Mouse (Mus musculus): Measurements from ENCODE around the gene Arih1. TPM values are rescaled to one million over a fixed set of nuclear protein-coding genes. Genes with fewer than 3 reads are reported as not detected.

Arih1 gene
- polyA plus RNA-seq (2016; fragmentation: Nextera tagmentation; extraction: Ambion mirVana): 16.4 and 22.2 TPM in 2 replicates

DNA sequence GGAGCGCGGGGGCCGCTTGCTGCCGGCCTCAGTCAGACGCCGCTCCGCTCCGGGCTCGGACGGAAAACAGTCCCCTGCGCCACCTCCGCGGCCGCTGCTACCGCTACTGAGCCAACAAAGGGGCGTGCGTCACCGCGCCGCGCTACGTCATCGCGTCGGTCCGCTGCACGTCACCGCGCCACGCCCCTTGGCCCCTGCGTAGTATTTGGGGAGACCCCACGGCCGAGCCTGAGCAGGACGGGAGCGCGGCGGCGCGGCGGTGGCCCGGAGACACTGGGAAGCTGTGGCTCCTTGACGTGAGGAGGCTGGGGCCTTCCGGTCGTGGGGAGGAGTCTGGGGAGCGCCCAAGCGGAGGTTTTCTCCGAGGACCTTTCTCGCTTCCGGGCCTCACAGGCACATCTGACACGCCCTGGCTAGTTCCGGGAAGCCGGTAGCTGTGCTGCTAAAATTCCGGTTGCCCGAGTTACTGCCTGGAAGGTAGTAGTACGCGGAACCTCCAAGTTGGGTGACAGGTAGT lies at the start of gene Arih1:
Gene Arih1 (minus strand): TSS at position 70 of the 517 bp plus-strand sequence.
- Histone ChIP-seq H3K4me1 (peaks cover 14% of the 10 kb centered on the region; the same call in 1 of the 2 replicates), H3K9me3 (no peaks in the 10 kb centered on the region), H3K36me3 (no peaks in the 10 kb centered on the region), H3K4me3 (peak within 1 kb of the TSS; percentile 97), H3K27me3 (ENCODE audit: insufficient read depth, poor library complexity, severe bottlenecking) (no peaks in the 10 kb centered on the region), H3K27ac (peak within 1 kb of the TSS; percentile 100)
- peak; percentile 99 for DNase-seq (ENCODE audit: low spot score)
- WGBS: under 1% methylated on average over 56 of the region's 56 CpGs

DNA sequence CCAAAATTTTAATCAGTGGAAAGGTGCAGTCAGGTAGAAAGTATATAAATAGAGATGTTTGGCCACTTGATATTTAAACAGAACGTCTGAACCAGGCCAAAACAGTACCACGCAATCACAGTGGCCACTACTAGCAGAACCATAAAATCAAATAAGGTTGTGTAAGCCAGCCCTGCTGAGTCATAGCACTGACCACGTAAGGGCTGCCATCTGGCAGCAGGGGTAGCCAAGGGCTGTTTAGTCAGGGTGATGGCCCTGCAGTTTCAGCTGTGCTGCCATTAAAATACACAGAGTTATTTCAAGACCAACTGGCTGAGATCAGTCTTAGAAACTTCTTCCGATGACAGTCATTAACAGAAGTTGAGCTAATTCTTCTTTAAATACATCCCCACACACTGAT lies 47.5 kb upstream of the Arih1 start:
- Histone ChIP-seq H3K36me3 (no peaks in the 10 kb centered on the region), H3K4me1 (0 out of 2 replicates have a peak, but pooled peaks cover under 1% of the 10 kb centered on the region), H3K27ac (no peak overlapping the region), H3K9me3 (no peaks in the 10 kb centered on the region), H3K27me3 (ENCODE audit: insufficient read depth, poor library complexity, severe bottlenecking) (no peaks in the 10 kb centered on the region), H3K4me3 (no peak overlapping the region)
- DNase-seq (ENCODE audit: low spot score): no peak
- WGBS: 73% methylated on average over 4 of the region's 4 CpGs

DNA sequence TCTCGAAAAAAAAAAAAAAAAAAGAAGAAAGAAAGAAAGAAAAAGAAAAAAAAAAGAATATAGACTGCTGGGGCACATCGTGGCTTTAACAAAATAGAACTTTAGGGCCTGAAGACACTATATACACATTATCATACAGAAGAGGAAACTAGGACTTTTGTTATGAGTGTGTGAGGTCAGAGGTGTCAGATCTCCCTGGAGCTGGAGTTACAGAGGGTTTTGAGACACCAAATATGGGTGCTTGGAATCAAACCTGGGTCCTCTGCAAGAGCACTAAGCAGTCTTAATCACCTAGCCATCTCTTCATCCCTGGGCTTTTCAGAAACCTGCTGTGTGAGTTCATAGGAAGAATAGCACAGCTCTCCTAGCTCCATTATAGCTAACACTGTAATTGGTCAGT lies 47.0 kb upstream of the Arih1 start:
- Histone ChIP-seq H3K36me3 (no peaks in the 10 kb centered on the region), H3K27me3 (ENCODE audit: insufficient read depth, poor library complexity, severe bottlenecking) (no peaks in the 10 kb centered on the region), H3K27ac (no peak overlapping the region), H3K4me3 (no peak overlapping the region), H3K4me1 (no peaks in the 10 kb centered on the region), H3K9me3 (no peaks in the 10 kb centered on the region)
- WGBS: 72% methylated on average over 2 of the region's 2 CpGs
- DNase-seq (ENCODE audit: low spot score): no peak

DNA sequence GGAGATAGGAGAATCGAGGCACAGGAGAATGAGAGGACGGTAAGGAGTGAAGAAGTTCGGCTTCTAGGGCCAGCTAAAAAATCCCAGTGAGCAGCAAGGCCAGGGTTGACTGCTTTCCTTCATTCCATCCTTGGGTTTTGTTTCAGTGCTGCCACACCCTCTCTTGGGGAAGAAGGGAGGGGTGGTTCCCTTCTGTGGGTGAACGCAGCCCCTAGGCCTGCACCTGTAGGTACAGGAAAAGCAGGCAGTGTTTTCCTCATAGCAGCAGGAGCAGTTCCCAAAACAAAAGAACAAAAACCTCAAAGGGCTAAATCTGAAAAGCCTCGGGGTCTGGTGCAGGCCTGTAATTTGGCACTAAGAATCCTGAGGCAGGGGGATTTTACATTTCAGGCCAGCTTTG lies 45.2 kb upstream of the Arih1 start:
- 50% methylated on average over 5 of the region's 5 CpGs for WGBS
- Histone ChIP-seq H3K27me3 (ENCODE audit: insufficient read depth, poor library complexity, severe bottlenecking) (no peaks in the 10 kb centered on the region), H3K4me1 (no peaks in the 10 kb centered on the region), H3K4me3 (no peak overlapping the region), H3K9me3 (no peaks in the 10 kb centered on the region), H3K27ac (no peak overlapping the region), H3K36me3 (no peaks in the 10 kb centered on the region)
- no peak for DNase-seq (ENCODE audit: low spot score)

DNA sequence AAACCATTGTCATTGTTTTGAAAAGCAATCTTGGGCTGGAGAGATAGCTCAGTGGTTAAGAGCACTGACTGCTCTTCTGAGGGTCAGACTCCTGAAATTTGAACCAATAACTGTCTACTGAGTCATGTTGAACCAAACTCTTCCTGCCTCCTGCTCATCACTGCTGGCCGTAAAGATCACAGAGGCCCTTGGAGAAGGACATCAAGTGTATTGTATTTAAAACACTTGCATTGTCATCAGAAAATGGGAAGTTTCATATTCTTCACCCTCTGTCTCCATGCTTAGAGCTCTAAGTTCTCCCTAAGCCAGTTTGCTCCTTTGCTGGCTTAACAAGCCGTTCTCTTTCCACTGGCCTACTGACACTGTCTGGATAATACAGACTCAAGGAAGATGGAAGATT lies 41.9 kb upstream of the Arih1 start:
- H3K4me3 ChIP-seq: no peak overlapping the region
- WGBS: 92% methylated on average over 2 of the region's 2 CpGs
- H3K36me3 ChIP-seq: no peaks in the 10 kb centered on the region
- H3K27ac ChIP-seq: no peak overlapping the region
- no peaks in the 10 kb centered on the region for H3K9me3 ChIP-seq
- H3K4me1 ChIP-seq: no peaks in the 10 kb centered on the region
- no peak for DNase-seq (ENCODE audit: low spot score)
- no peaks in the 10 kb centered on the region for H3K27me3 ChIP-seq (ENCODE audit: insufficient read depth, poor library complexity, severe bottlenecking)

DNA sequence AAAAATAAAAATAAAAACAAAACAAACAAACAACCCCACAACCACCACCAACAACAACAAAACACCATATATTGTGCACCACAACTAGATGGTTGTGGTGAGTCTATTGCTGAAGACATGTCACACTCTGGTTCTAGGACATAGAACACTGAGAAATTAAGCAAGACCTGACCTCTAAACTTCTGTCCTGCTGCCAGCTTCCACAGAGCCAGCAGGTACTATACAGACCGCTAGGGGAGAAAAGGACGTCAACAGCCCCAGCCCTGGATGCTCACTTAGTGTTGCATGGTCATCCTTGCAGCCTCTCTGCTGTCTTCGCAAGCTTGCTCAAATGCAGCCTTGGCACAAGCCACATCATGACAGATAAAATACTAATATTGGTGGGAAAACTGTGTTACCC lies 41.2 kb upstream of the Arih1 start:
- no peak for DNase-seq (ENCODE audit: low spot score)
- Histone ChIP-seq H3K9me3 (no peaks in the 10 kb centered on the region), H3K4me3 (no peak overlapping the region), H3K27ac (no peak overlapping the region), H3K4me1 (peaks cover 4% of the 10 kb centered on the region; the same call in 1 of the 2 replicates), H3K36me3 (no peaks in the 10 kb centered on the region), H3K27me3 (ENCODE audit: insufficient read depth, poor library complexity, severe bottlenecking) (no peaks in the 10 kb centered on the region)
- WGBS: 81% methylated on average over 3 of the region's 3 CpGs

DNA sequence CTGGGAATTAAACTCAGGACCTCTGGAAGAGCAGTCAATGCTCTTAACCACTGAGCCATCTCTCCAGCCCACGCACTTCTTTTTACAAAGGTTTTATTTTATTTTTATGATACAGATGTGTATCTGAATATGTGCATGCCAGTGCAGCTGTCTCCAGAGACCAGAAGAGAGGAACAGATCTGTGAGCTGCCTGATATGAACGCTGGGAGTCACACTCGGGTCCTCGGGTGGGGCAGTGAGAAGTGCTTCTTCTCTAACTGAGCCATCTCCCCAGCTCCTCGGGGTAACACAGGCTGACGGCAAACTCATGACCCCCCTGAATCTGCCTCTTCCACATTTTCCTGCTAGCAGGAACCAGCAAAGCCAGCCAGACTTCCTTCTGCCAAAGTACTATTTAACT lies 40.3 kb upstream of the Arih1 start:
- no peaks in the 10 kb centered on the region for H3K36me3 ChIP-seq
- H3K27me3 ChIP-seq (ENCODE audit: insufficient read depth, poor library complexity, severe bottlenecking): no peaks in the 10 kb centered on the region
- H3K27ac ChIP-seq: no peak overlapping the region
- WGBS: 76% methylated on average over 6 of the region's 6 CpGs
- no peak overlapping the region for H3K4me3 ChIP-seq
- H3K9me3 ChIP-seq: no peaks in the 10 kb centered on the region
- no peak for DNase-seq (ENCODE audit: low spot score)
- H3K4me1 ChIP-seq: peaks cover 4% of the 10 kb centered on the region; the same call in 1 of the 2 replicates

DNA sequence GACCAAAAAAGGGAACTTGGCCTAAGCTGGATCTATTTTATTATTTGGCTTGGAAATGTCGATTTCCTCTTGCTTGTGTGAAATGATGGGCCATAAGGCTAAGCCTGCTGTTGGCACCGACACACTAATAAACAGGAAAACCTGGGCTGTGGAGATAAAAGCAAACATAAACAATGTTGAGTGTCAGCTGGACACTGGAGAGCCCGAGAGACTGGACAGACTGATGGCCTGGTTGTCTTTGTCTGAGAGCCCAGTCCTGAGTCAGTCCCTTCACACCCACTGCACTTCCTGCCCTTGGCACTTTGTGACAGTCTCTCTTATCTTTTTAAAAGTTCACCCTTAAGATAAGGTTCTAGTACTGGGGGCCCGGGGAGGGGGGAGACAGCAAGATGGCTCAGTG lies 36.5 kb upstream of the Arih1 start:
- DNase-seq (ENCODE audit: low spot score): no peak
- WGBS: 27% methylated on average over 4 of the region's 4 CpGs
- H3K4me3 ChIP-seq: no peak overlapping the region
- no peak overlapping the region for H3K27ac ChIP-seq
- H3K9me3 ChIP-seq: no peaks in the 10 kb centered on the region
- H3K36me3 ChIP-seq: no peaks in the 10 kb centered on the region
- no peaks in the 10 kb centered on the region for H3K27me3 ChIP-seq (ENCODE audit: insufficient read depth, poor library complexity, severe bottlenecking)
- H3K4me1 ChIP-seq: peaks cover 7% of the 10 kb centered on the region; the same call in 1 of the 2 replicates

DNA sequence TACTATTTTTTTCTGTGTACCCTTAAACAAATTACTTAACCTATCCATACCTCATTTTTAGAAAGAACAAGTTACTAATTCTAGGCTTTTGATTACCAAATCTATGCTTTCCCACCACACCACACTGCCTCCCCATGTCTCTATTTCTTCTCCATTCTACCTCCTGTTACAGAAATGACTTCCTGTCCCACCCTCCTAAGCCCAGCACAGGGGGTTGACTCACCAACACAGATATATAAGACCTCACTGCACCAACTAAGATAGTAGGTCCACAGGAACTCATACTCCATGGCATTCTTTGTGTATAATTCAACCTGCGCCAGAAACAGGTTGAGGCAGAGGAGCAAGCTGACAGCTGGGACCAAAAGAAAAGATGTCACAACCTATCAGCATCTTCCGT lies 33.0 kb upstream of the Arih1 start:
- DNase-seq (ENCODE audit: low spot score): no peak
- Histone ChIP-seq H3K27ac (no peak overlapping the region), H3K4me3 (no peak overlapping the region), H3K4me1 (peaks cover 18% of the 10 kb centered on the region; the same call in 1 of the 2 replicates), H3K27me3 (ENCODE audit: insufficient read depth, poor library complexity, severe bottlenecking) (no peaks in the 10 kb centered on the region), H3K36me3 (no peaks in the 10 kb centered on the region), H3K9me3 (no peaks in the 10 kb centered on the region)
- 84% methylated on average over 2 of the region's 2 CpGs for WGBS

DNA sequence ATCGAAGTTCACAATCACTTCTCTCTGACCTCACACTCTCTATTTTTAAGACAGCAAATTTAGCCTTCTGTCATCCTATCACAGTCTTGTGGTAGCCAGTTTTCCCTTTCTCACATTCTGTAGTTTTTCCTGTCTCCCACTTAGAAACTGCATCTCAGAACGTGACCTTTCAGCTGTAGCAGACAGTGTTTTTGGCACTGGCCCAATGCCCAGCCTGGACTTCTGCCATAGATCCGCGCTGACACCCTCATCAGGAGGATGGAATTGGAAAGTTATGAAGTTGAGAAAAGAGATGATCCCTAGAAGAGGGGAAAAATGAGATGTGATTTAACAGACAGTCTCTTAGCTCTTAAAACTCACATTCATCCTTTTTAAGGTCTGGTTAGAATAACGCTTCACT lies 32.6 kb upstream of the Arih1 start:
- H3K4me1 ChIP-seq: peaks cover 18% of the 10 kb centered on the region; the same call in 1 of the 2 replicates
- H3K27me3 ChIP-seq (ENCODE audit: insufficient read depth, poor library complexity, severe bottlenecking): no peaks in the 10 kb centered on the region
- no peak for DNase-seq (ENCODE audit: low spot score)
- H3K4me3 ChIP-seq: no peak overlapping the region
- no peaks in the 10 kb centered on the region for H3K9me3 ChIP-seq
- 60% methylated on average over 5 of the region's 5 CpGs for WGBS
- no peaks in the 10 kb centered on the region for H3K36me3 ChIP-seq
- H3K27ac ChIP-seq: no peak overlapping the region

DNA sequence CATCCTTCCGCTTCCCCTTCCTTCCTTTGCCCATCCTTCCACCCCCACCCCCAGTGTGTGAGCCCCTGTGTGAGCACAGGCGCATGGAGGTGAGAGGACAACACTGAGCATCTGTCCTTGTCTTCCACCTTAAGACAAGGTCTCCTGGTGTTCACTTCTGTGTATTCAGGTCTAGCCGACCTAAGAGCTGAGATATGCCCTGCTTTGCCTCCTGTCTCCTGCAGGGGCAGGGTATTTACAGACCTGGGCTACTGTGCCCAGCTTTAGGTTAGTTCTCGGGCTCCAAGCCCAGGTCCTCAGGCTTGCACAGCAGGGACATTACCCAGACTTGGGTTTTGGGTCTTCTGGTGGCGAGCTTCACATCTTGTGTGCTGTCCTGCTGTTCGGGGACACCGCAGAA lies 30.7 kb upstream of the Arih1 start:
- Histone ChIP-seq H3K9me3 (no peaks in the 10 kb centered on the region), H3K4me3 (no peak overlapping the region), H3K27me3 (ENCODE audit: insufficient read depth, poor library complexity, severe bottlenecking) (no peaks in the 10 kb centered on the region), H3K4me1 (peaks cover 17% of the 10 kb centered on the region; the same call in 1 of the 2 replicates), H3K27ac (no peak overlapping the region; the same call in 1 of the 2 replicates), H3K36me3 (no peaks in the 10 kb centered on the region)
- DNase-seq (ENCODE audit: low spot score): no peak
- WGBS: 45% methylated on average over 7 of the region's 7 CpGs

DNA sequence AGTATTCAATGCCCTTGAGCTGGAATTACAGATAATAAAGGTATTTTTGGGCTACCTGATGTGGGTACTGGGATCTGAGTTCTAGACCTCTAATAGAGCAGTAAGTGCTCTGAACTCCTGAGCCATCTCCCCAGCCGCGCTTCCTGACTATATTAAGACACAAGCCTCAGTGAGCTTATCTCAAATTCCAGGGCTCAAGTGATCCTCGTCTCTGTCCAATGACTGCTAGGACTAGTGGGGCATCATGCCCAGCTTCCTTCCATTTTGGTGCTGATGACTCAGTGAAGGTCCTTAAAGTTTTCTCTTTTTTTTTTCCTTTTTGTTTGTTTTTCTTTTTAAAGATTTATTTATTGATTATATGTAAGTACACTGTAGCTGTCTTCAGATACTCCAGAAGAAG lies 28.7 kb upstream of the Arih1 start:
- H3K27ac ChIP-seq: no peak overlapping the region
- H3K36me3 ChIP-seq: no peaks in the 10 kb centered on the region
- WGBS: 22% methylated on average over 3 of the region's 3 CpGs
- peaks cover 17% of the 10 kb centered on the region; the same call in 1 of the 2 replicates for H3K4me1 ChIP-seq
- DNase-seq (ENCODE audit: low spot score): peak; percentile 77
- no peaks in the 10 kb centered on the region for H3K27me3 ChIP-seq (ENCODE audit: insufficient read depth, poor library complexity, severe bottlenecking)
- H3K9me3 ChIP-seq: no peaks in the 10 kb centered on the region
- H3K4me3 ChIP-seq: no peak overlapping the region

DNA sequence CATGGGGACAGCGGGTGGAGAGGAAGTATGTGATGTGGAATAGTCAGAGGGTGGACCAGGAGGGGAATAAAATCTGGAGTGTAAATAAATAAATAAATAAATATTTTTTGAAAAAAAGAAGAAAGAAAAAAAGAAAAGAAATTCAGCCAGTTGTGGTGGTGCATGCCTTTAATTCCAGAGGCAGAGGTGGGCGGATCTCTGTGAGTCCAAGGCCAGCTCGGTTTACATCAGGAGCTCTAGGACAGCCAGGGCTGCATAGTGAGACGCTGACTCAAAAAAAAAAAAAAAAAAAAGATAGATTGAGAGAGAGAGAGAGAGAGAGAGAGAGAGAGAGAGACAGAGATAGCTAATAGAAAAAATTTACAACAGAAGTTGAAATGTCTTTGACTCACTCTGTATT lies 26.0 kb upstream of the Arih1 start:
- no peak for DNase-seq (ENCODE audit: low spot score)
- WGBS: 22% methylated on average over 4 of the region's 4 CpGs
- Histone ChIP-seq H3K9me3 (no peaks in the 10 kb centered on the region), H3K4me1 (peaks cover 14% of the 10 kb centered on the region; the same call in 1 of the 2 replicates), H3K27me3 (ENCODE audit: insufficient read depth, poor library complexity, severe bottlenecking) (no peaks in the 10 kb centered on the region), H3K36me3 (no peaks in the 10 kb centered on the region), H3K27ac (no peak overlapping the region), H3K4me3 (no peak overlapping the region)

DNA sequence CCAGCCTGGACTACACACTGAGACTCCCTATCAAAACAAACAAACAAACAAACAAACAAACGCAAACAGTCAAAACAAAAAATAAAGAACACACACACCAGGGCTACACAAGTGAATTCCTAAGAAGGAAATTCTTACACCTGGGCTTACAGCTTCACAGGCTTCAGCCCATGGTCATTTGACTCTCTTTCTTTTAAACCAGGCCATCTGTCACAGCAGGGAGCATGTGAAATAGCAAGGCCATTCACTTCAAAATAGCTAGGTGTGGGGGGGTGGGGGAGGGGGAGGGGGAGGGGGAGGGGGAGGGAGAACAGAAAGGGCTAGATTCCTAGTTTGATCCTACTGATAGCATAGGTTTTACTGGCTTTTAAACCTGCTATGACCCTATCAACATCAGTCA lies 21.7 kb upstream of the Arih1 start:
- no peaks in the 10 kb centered on the region for H3K27me3 ChIP-seq (ENCODE audit: insufficient read depth, poor library complexity, severe bottlenecking)
- 43% methylated on average over 1 of the region's 1 CpGs for WGBS
- peaks cover 3% of the 10 kb centered on the region; the same call in 1 of the 2 replicates for H3K4me1 ChIP-seq

More for the DNA sequence above, 21.7 kb upstream of the Arih1 start:
- H3K9me3 ChIP-seq: no peaks in the 10 kb centered on the region
- H3K27ac ChIP-seq: no peak overlapping the region
- H3K4me3 ChIP-seq: no peak overlapping the region
- no peaks in the 10 kb centered on the region for H3K36me3 ChIP-seq
- DNase-seq (ENCODE audit: low spot score): no peak

Data from heart, embryonic 10.5 days (tissue).